Mouse (Mus musculus) myocyte (in vitro differentiated cells): ENCODE measurements at regions not wholly inside any gene's neighbourhood (a gene's known extent, or its start where the extent isn't known, plus 50 kb on each side); places are given as distances from the start of the nearest gene placed in this dataset.

Experiments
- H3K27me3 ChIP-seq: one replicate; pipeline ENCODE4 v1.6.1; 2011; ENCODE audit not compliant: control insufficient read depth, insufficient read depth, insufficient read length
- H3K36me3 ChIP-seq: one replicate; pipeline ENCODE4 v1.6.1; 2011; ENCODE audit not compliant: control insufficient read depth, insufficient read depth
- H3K4me2 ChIP-seq: one replicate; pipeline ENCODE4 v1.6.1; 2011; ENCODE audit warnings: low read depth, control low read depth
- H3K4me3 ChIP-seq: one replicate; pipeline ENCODE4 v1.5.1; 2011; ENCODE audit warnings: mild to moderate bottlenecking, control low read depth, moderate library complexity
- H3K79me2 ChIP-seq: one replicate; pipeline ENCODE4 v1.6.1; 2011; ENCODE audit not compliant: control insufficient read depth, insufficient read depth
- H3ac ChIP-seq: one replicate; pipeline ENCODE4 v1.6.1; 2011; ENCODE audit not compliant: control insufficient read depth, insufficient read length
- CEBPB ChIP-seq: IDR thresholded peaks from 2 replicates; pipeline ENCODE4 v1.6.1; 2011; ENCODE audit warnings: mild to moderate bottlenecking, moderate library complexity; ENCODE audit not compliant: poor library complexity, insufficient read depth, severe bottlenecking
- E2F4 ChIP-seq: IDR thresholded peaks from one replicate; pipeline ENCODE4 v1.6.1; 2011; ENCODE audit warnings: mild to moderate bottlenecking, control low read depth, moderate library complexity; ENCODE audit not compliant: insufficient read depth
- MAX ChIP-seq: IDR thresholded peaks from one replicate; pipeline ENCODE4 v1.6.1; 2011; ENCODE audit warnings: low read depth, mild to moderate bottlenecking, control low read depth
- MYOD1 ChIP-seq, 3 experiments: IDR thresholded peaks; one replicate each; pipeline ENCODE4 v1.6.1; 2011; ENCODE audit warnings: control low read depth in 2 of 3, low read depth in 2 of 3, mild to moderate bottlenecking in 2 of 3, moderate library complexity in 1 of 3; ENCODE audit not compliant: insufficient read length in 2 of 3, control insufficient read depth in 1 of 3
- MYOG ChIP-seq, 3 experiments: IDR thresholded peaks; one replicate each; pipeline ENCODE4 v1.6.1; 2011; ENCODE audit warnings: control low read depth in 2 of 3, low read depth in 2 of 3, mild to moderate bottlenecking in 2 of 3; ENCODE audit not compliant: insufficient read length in 2 of 3, control insufficient read depth in 1 of 3, insufficient read depth in 1 of 3
- POLR2A ChIP-seq: IDR thresholded peaks from one replicate; pipeline ENCODE4 v1.6.1; 2011; ENCODE audit warnings: low read depth, mild to moderate bottlenecking, control low read depth, moderate library complexity; ENCODE audit not compliant: insufficient read length
- POLR2AphosphoS2 ChIP-seq: IDR thresholded peaks from one replicate; pipeline ENCODE4 v1.6.1; 2011; ENCODE audit warnings: low read depth, control low read depth; ENCODE audit not compliant: insufficient read length
- REST ChIP-seq: IDR thresholded peaks from one replicate; pipeline ENCODE4 v1.6.1; 2011; ENCODE audit warnings: mild to moderate bottlenecking, control low read depth, moderate library complexity; ENCODE audit not compliant: insufficient read depth, insufficient read length
- SRF ChIP-seq: IDR thresholded peaks from one replicate; pipeline ENCODE4 v1.6.1; 2011; ENCODE audit warnings: low read depth; ENCODE audit not compliant: control insufficient read depth, insufficient read length
- TCF12 ChIP-seq: IDR thresholded peaks from one replicate; pipeline ENCODE4 v1.6.1; 2011; ENCODE audit warnings: mild to moderate bottlenecking, control low read depth; ENCODE audit not compliant: poor library complexity, insufficient read depth, severe bottlenecking
- TCF3 ChIP-seq: IDR thresholded peaks from one replicate; pipeline ENCODE4 v1.6.1; 2011; ENCODE audit warnings: low read depth, control low read depth; ENCODE audit not compliant: insufficient read length
- USF1 ChIP-seq: IDR thresholded peaks from one replicate; pipeline ENCODE4 v1.6.1; 2011; ENCODE audit warnings: low read depth, mild to moderate bottlenecking, control low read depth, moderate library complexity

DNA sequence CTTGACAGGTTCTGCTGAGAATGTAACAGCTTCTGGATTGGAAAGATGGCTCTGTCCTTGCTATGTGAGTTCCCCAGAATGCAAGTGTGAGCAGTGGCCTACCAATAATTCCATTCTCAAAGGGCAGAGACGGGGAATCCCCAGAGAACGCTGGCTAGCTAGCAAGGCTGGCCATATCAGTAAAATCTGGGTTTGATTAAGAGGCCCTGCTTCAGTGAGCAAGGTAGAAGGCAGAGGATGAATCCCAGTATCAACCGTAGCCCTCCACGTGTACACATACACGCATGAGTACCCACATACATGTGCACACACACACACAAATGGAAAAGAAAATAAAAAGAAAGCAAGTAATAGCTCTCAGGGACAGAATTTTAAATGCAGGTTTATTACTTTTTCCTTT lies 55.3 kb downstream of the Tril start:
- Histone ChIP-seq H3K4me3 (no peak overlapping the region), H3K36me3 (no peaks in the 10 kb centered on the region), H3K4me2 (no peak overlapping the region), H3K79me2 (no peaks in the 10 kb centered on the region), H3K27me3 (no peaks in the 10 kb centered on the region), H3ac (no peak overlapping the region)
- TF ChIP-seq CEBPB (no peak), E2F4 (no peak)

DNA sequence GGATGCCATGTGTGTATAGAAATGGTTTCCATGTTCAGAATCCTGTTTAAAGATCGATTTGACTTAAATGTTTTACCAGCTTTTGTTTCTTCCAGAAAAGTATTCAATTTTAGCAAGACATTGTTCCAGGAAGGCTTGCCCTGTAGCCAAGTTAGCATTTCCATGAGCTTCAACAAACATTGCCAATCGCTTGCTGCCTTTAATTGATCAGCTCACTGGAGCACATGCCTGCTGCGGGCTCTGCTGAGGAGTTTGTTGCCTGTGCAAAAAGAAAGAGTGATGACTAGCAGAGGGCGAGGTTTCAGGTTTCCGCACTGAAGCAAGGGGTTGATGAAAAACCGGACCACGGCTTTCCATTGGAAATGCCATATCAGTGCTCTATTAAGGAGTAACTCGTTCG lies 58.0 kb downstream of the Tril start:
- H3K4me3 ChIP-seq = no peak overlapping the region
- no peaks in the 10 kb centered on the region for H3K79me2 ChIP-seq
- H3K4me2 ChIP-seq = no peak overlapping the region
- no peak overlapping the region for H3ac ChIP-seq
- H3K36me3 ChIP-seq = no peaks in the 10 kb centered on the region
- no peak for TF ChIP-seq MYOG (IDR thresholded peaks at IDR 0.05; ENCODE audit: control insufficient read depth in 1 of 3, insufficient read depth in 1 of 3, insufficient read length in 2 of 3, low read depth in 2 of 3)
- no peak for TF ChIP-seq POLR2A
- TF ChIP-seq USF1 = no peak
- TF ChIP-seq CEBPB = no peak
- no peak for TF ChIP-seq REST
- TF ChIP-seq MYOD1 (IDR thresholded peaks at IDR 0.05; ENCODE audit: control insufficient read depth in 1 of 3, insufficient read length in 2 of 3, low read depth in 2 of 3) = no peak
- TF ChIP-seq POLR2AphosphoS2 = no peak
- no peaks in the 10 kb centered on the region for H3K27me3 ChIP-seq

DNA sequence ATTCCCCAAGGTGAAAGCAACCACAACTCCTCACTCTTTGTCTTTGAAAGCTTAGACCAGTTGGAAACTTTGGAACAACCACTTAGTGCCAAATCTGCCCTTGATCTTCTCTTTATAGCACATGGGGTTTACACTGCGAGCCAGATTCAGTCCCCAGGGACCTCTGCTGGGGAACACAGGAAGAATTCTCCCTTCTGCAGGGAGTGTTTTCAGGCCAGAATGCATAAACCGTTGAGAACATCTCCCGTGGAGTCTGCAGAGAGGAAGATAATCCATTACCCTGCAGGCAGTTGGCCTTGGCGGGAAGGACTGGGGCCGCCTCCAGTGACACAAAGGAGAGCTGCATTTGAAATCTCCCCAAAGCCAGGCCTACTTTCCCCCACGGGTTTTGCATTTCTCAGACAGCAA lies 60.0 kb downstream of the Tril start:
- Histone ChIP-seq H3ac (no peak overlapping the region), H3K4me2 (peak overlapping the region; percentile 44), H3K27me3 (no peaks in the 10 kb centered on the region), H3K36me3 (no peaks in the 10 kb centered on the region), H3K4me3 (no peak overlapping the region), H3K79me2 (no peaks in the 10 kb centered on the region)
- TF ChIP-seq POLR2AphosphoS2 (no peak), TCF3 (no peak), MYOD1 (IDR thresholded peaks at IDR 0.05; ENCODE audit: control insufficient read depth in 1 of 3, insufficient read length in 2 of 3, low read depth in 2 of 3) (no peak), MAX (no peak), REST (no peak), SRF (no peak)

GRCm38 (mm10) chr6:53759686-53760306 lies 60.8 kb downstream of the Tril start:
- H3K4me2 ChIP-seq = peak overlapping the region; percentile 44
- TF ChIP-seq USF1 (peak; percentile 91), E2F4 (no peak)
- H3K4me3 ChIP-seq = no peak overlapping the region
- no peaks in the 10 kb centered on the region for H3K36me3 ChIP-seq
- H3K79me2 ChIP-seq = no peaks in the 10 kb centered on the region
- H3ac ChIP-seq = no peak overlapping the region
- no peaks in the 10 kb centered on the region for H3K27me3 ChIP-seq

GRCm38 (mm10) chr6:53754366-53754765 lies 66.3 kb downstream of the Tril start:
- Histone ChIP-seq H3K27me3 (no peaks in the 10 kb centered on the region), H3K4me2 (no peak overlapping the region), H3K79me2 (no peaks in the 10 kb centered on the region), H3ac (no peak overlapping the region), H3K36me3 (no peaks in the 10 kb centered on the region), H3K4me3 (no peak overlapping the region)
- TF ChIP-seq POLR2A (no peak), MYOG (IDR thresholded peaks at IDR 0.05; ENCODE audit: control insufficient read depth in 1 of 3, insufficient read depth in 1 of 3, insufficient read length in 2 of 3, low read depth in 2 of 3) (no peak), MAX (no peak)

GRCm38 (mm10) chr6:53750539-53750938 lies 70.1 kb downstream of the Tril start:
- no peak overlapping the region for H3ac ChIP-seq
- TF ChIP-seq E2F4 (no peak), POLR2AphosphoS2 (no peak), SRF (no peak), TCF12 (no peak), MAX (no peak), POLR2A (no peak), TCF3 (no peak), CEBPB (no peak), REST (no peak), MYOD1 (IDR thresholded peaks at IDR 0.05; ENCODE audit: control insufficient read depth in 1 of 3, insufficient read length in 2 of 3, low read depth in 2 of 3) (no peak), MYOG (IDR thresholded peaks at IDR 0.05; ENCODE audit: control insufficient read depth in 1 of 3, insufficient read depth in 1 of 3, insufficient read length in 2 of 3, low read depth in 2 of 3) (no peak), USF1 (no peak)

More at GRCm38 (mm10) chr6:53750539-53750938, 70.1 kb downstream of the Tril start:
- no peaks in the 10 kb centered on the region for H3K79me2 ChIP-seq
- no peak overlapping the region for H3K4me3 ChIP-seq
- H3K27me3 ChIP-seq = no peaks in the 10 kb centered on the region
- no peak overlapping the region for H3K4me2 ChIP-seq
- H3K36me3 ChIP-seq = no peaks in the 10 kb centered on the region
